1 mouse cellular context compared by ENCODE assay signal in the genomic region with DNA sequence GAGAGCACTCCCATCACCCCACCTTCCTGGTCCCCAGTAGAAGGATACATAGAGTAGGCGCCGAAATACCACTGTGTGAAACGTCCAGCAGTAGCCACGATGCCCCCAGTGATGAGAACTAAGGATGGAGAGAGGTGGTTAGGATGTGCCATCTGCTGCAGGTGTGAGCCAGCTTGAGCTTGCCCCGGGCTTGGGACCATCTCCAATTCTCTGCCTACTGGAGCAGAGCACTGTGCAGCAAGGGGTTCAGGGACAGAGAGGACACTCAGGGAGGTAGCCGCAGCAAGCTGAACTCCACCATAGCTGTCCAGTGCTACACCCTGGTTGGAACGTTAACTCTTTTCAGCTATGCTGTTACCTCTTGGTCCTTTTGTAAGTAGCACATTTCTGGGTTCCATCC.
TF ChIP-seq lines count a peak whose summit lies in the region.

No protein-coding gene starts in this region.

TF ChIP-seq in MEL, 35 proteins besides CTCF, POLR2A, EP300 and RAD21 (continued from another document):
- TF ChIP-seq E2F4 (IDR thresholded peaks at IDR 0.05; ENCODE audit: borderline replicate concordance, low read depth, low read length) (no peak), RCOR1 (IDR thresholded peaks at IDR 0.05; ENCODE audit: low read depth, low read length) (no peak), ZNF384 (IDR thresholded peaks at IDR 0.05; ENCODE audit: low read depth, low read length) (no peak), POLR2AphosphoS5 (IDR thresholded peaks at IDR 0.05; ENCODE audit: borderline replicate concordance, low read depth, low read length) (no peak), MAFK (IDR thresholded peaks at IDR 0.05; ENCODE audit: borderline replicate concordance, low read depth, low read length) (no peak)
